Mouse (Mus musculus) spleen, adult 2 months (tissue): Measurements from ENCODE around the gene Rere. TPM values are rescaled to one million over a fixed set of nuclear protein-coding genes. Genes with fewer than 3 reads are reported as not detected.

Experiments
- DNase-seq, 2 experiments: peaks; one replicate each; pipeline versions ENCODE4 v3.0.0 to v3.0.0-alpha.2; 2012 to 2021; ENCODE audit warnings: low spot score in 2 of 2, low read depth in 1 of 2
- H3K27ac ChIP-seq: fragments of 200-500 bp; 2 replicates; pipeline ENCODE4 v1.5.1; 2012; ENCODE audit warnings: low read length, inconsistent platforms; ENCODE audit not compliant: insufficient read depth
- H3K27me3 ChIP-seq: fragments of 200-500 bp; 2 replicates; pipeline ENCODE4 v1.6.1; 2012; ENCODE audit warnings: mild to moderate bottlenecking, moderate library complexity, low read length, inconsistent platforms; ENCODE audit not compliant: control insufficient read depth, insufficient read depth
- H3K36me3 ChIP-seq: fragments of 200-500 bp; 2 replicates; pipeline ENCODE4 v1.6.1; 2012; ENCODE audit warnings: mild to moderate bottlenecking, low read length, inconsistent platforms; ENCODE audit not compliant: control insufficient read depth, insufficient read depth
- H3K4me1 ChIP-seq: fragments of 200-500 bp; 2 replicates; pipeline ENCODE4 v1.6.1; 2011; ENCODE audit warnings: inconsistent platforms; ENCODE audit not compliant: control insufficient read depth, insufficient read depth, insufficient read length
- H3K4me3 ChIP-seq: fragments of 200-500 bp; 2 replicates; pipeline ENCODE4 v1.5.1; 2011; ENCODE audit warnings: mild to moderate bottlenecking, inconsistent platforms; ENCODE audit not compliant: insufficient read depth, insufficient read length; ENCODE audit errors: extremely low read depth
- CTCF ChIP-seq: fragments of 200-500 bp; IDR thresholded peaks from 2 replicates; pipeline ENCODE4 v1.5.1; 2011; ENCODE audit warnings: mild to moderate bottlenecking, inconsistent platforms; ENCODE audit not compliant: insufficient read depth, insufficient read length, insufficient replicate concordance; ENCODE audit errors: extremely low read depth
- POLR2A ChIP-seq: fragments of 200-500 bp; IDR thresholded peaks from 2 replicates; pipeline ENCODE4 v1.6.1; 2011; ENCODE audit warnings: low read depth, low read length, inconsistent platforms
- WGBS: fragments of 180-500 bp; shearing (Covaris S2); methylation state at CpG from one replicate; pipeline ENCODE4 v1.1.7; 2018; 5-methylcytosine and 5-hydroxymethylcytosine counted together
- polyA plus RNA-seq: library from polyadenylated mRNA; depleted of rRNA; stranded (reverse); fragments of >200 nt; gene quantifications from 2 replicates; pipeline ENCODE4 v1.2.3, GENCODE M21; 2012

Rere gene
- polyA plus RNA-seq, 1 experiment, result 66.2 TPM

DNA sequence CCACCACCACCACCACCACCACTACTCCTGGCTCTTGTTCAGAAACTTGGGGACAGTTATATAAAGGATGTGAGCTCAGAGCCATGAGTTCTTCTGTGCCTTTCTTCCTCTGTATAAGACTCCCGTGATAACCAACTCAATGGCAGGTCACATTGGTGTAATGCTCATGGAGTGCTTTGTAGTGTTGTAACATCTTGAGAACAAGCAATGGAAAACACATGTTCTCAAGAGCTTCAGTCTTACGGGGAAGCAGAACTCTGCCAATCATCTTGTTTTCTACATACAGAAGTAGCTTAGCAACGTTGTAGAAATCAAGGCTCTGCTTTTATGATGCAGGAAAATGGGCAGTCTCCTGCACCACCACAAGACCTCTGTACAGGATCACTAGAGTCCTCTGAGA, 107.1 kb downstream of the Rere start:
- no peak for DNase-seq
- H3K4me3 ChIP-seq, result no peak overlapping the region
- no peaks in the 10 kb centered on the region for H3K27me3 ChIP-seq
- no peak overlapping the region for H3K27ac ChIP-seq
- TF ChIP-seq POLR2A (no peak), CTCF (no peak)
- H3K4me1 ChIP-seq, result no peaks in the 10 kb centered on the region
- WGBS, result 52% methylated on average over 3 of the region's 3 CpGs
- no peaks in the 10 kb centered on the region for H3K36me3 ChIP-seq

DNA sequence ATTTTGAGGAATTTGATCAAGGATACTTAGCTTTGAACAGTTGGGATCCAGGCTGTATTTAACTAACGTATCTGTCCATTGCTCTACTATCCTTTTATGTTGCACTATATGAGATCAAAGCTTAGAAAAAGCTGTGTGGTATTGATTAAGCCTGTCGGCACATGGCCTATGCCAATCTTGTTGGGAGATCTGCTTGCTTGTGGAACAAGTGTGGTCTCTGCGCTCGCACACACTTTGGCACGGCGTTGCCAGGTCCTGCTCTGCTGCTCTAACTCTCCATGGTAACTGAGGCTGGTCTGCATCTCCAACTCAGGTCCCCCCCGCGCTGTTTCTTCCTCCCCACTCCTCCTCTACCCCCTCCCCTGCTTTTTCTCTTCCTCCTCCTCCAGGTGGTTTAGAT, 112.2 kb downstream of the Rere start:
- H3K27me3 ChIP-seq, result no peaks in the 10 kb centered on the region
- H3K27ac ChIP-seq, result no peak overlapping the region
- H3K36me3 ChIP-seq, result no peaks in the 10 kb centered on the region
- no peak for DNase-seq
- TF ChIP-seq POLR2A (no peak), CTCF (no peak)
- peaks cover 6% of the 10 kb centered on the region; the same call in 1 of the 2 replicates for H3K4me1 ChIP-seq
- 81% methylated on average over 8 of the region's 8 CpGs for WGBS
- H3K4me3 ChIP-seq, result no peak overlapping the region

DNA sequence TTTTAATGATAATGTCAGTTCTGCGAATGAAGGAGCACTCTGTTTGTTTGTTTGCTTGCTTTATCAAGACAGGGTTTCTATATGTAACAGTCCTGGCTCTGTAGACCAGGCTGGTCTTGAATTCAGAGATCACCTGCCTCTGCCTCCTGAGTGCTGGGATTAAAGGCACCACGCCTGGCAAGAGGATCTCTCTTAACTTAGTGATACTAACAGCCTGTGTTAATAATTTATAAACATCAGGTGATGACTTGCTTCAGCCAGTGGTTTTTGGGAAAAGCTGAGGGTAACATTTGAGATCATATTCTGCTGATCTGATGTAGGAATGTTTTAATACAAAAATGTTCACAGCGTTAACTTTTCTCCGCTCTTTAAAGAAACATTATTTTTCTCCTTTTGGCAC, 112.6 kb downstream of the Rere start:
- H3K27me3 ChIP-seq, result no peaks in the 10 kb centered on the region
- 90% methylated on average over 4 of the region's 4 CpGs for WGBS
- H3K27ac ChIP-seq, result no peak overlapping the region
- peaks cover 9% of the 10 kb centered on the region; the same call in 1 of the 2 replicates for H3K4me1 ChIP-seq
- H3K36me3 ChIP-seq, result no peaks in the 10 kb centered on the region
- H3K4me3 ChIP-seq, result no peak overlapping the region
- DNase-seq, result no peak
- no peak for TF ChIP-seq CTCF
- no peak for TF ChIP-seq POLR2A

DNA sequence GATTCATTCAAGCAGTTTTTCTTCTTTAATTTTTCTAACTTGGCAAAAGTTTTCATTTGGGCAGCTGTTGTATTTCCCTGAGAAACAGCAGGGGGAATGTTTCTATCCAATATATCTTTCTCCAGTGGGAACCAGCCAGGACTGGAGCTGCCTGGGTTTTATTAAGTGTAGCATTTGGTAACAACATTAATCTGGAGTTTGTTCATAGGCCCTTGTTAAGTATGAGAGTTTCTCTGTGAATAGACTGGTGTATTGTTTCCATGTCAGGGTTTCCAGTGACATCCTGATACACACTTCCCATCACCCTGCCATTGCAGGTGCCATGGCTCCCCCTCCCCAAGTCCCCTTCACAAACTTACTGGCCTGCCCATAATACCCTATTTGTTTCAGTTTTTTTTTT, 114.9 kb downstream of the Rere start:
- TF ChIP-seq POLR2A (no peak), CTCF (no peak)
- Histone ChIP-seq H3K4me1 (peaks cover 11% of the 10 kb centered on the region; the same call in 1 of the 2 replicates), H3K36me3 (no peaks in the 10 kb centered on the region), H3K4me3 (no peak overlapping the region), H3K27me3 (no peaks in the 10 kb centered on the region), H3K27ac (no peak overlapping the region)
- no peak for DNase-seq

DNA sequence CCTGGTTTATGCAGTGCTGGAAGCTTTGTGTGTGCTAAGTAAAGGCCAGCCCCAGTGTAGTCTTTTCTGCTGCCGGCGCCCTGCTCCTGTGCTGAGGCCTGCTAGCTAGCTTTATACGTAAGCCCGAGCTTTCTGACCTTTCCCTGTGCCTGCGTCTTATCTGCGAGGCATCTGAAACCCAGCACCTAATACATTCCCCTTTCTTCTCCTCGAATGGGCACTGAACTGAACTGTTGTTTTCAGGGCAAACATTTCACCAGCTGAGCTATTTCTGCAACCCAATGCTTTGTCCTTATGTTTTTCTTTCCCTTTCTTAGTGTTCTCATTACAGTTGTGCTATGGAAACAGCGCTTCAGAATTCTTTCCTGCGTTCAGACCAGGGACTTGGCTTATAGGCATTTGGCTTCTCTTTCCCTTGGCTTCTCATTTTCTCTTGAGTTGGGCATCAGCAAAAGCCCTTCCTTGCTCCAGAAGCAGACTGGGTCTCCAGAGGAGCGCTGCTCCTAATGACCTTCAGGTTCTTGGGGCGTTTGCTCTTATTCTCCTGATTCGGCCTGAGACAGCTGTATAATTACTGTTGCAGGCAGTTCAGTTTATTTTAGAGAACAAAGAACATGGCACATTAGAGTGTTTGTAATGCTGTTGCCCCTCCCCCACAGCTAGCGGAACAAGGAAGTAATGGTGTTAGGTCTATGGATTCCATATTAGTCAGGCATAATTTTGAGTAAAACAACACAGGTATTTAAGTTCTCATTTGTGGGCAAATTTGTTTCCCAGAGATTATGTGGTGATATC, 115.6 kb downstream of the Rere start:
- peak in 1 of 2 experiments; percentile 34 for DNase-seq
- H3K27me3 ChIP-seq, result no peaks in the 10 kb centered on the region
- TF ChIP-seq CTCF (no peak), POLR2A (no peak)
- H3K36me3 ChIP-seq, result no peaks in the 10 kb centered on the region
- no peak overlapping the region for H3K4me3 ChIP-seq
- H3K4me1 ChIP-seq, result peaks cover 14% of the 10 kb centered on the region; the same call in 1 of the 2 replicates
- WGBS, result 74% methylated on average over 13 of the region's 13 CpGs
- no peak overlapping the region for H3K27ac ChIP-seq

DNA sequence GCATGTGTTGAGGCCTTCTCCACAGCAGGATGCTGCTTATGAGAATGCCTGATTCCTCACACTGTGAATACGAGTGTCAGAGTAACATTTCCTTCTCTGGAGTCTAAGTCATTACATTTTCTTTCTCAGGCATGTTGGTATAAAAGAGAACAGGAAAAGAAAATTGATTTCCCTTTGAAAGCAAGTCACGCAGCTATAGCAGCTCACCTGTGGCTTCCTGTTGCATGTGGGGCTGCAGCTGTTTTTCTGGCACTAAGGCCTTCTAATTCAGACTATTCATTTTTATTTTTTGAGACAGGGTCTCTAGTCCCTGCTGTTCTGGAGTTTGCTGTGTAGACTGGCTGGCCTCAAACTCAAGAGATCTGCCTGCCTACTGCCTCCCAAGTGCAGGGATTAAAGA, 117.6 kb downstream of the Rere start:
- 16% methylated on average over 2 of the region's 2 CpGs for WGBS
- Histone ChIP-seq H3K27me3 (no peaks in the 10 kb centered on the region), H3K4me1 (peaks cover 23% of the 10 kb centered on the region; the same call in 1 of the 2 replicates), H3K36me3 (no peaks in the 10 kb centered on the region), H3K4me3 (no peak overlapping the region), H3K27ac (peak overlapping the region; percentile 26)
- no peak for TF ChIP-seq POLR2A
- TF ChIP-seq CTCF, result no peak
- DNase-seq, result no peak

DNA sequence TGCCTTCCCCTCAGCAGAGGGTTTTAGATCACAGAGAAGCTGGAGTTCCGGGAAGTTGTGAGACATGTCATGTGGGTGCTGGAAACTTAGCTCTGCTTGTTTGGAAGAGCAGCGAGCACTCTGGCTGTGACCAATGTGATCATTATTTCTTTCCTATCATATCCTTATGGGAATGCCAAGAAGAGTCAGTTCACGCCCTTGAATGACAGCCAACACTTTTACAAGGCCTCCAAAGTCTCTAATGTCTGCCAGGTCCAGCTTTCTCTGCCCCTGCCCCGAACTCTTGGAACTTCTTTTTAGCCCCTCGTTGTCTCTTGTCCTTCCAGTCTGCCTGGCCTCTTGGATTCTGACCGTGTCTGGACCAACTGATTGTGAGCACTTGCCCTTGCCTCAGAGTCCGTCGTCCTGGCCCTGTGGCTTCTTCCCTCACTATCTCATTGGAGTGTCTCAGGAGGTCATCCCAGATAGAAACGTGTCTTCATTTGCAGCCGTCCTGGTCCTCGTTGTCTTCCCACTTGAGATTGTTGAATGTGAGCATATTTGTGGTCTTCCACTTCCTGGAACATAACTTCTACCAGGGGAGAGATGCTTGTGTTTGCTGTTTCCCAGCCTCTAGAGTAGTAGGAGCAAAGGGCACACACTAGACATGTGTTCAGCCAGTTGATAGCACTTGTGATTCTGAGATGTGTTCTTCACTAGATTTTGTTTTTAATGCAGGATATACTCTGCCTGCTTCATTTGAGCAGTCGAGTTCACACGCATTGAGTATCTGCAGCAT, 120.6 kb downstream of the Rere start:
- no peak for DNase-seq
- no peak overlapping the region for H3K4me3 ChIP-seq
- peak overlapping the region; percentile 42; the same call in 1 of the 2 replicates for H3K27ac ChIP-seq
- no peak for TF ChIP-seq POLR2A
- no peak for TF ChIP-seq CTCF
- H3K36me3 ChIP-seq, result 0 out of 2 replicates have a peak, but pooled peaks cover 2% of the 10 kb centered on the region
- 58% methylated on average over 13 of the region's 13 CpGs for WGBS
- no peaks in the 10 kb centered on the region for H3K27me3 ChIP-seq
- H3K4me1 ChIP-seq, result peaks cover 23% of the 10 kb centered on the region; the same call in 1 of the 2 replicates
